In the genomic region with DNA sequence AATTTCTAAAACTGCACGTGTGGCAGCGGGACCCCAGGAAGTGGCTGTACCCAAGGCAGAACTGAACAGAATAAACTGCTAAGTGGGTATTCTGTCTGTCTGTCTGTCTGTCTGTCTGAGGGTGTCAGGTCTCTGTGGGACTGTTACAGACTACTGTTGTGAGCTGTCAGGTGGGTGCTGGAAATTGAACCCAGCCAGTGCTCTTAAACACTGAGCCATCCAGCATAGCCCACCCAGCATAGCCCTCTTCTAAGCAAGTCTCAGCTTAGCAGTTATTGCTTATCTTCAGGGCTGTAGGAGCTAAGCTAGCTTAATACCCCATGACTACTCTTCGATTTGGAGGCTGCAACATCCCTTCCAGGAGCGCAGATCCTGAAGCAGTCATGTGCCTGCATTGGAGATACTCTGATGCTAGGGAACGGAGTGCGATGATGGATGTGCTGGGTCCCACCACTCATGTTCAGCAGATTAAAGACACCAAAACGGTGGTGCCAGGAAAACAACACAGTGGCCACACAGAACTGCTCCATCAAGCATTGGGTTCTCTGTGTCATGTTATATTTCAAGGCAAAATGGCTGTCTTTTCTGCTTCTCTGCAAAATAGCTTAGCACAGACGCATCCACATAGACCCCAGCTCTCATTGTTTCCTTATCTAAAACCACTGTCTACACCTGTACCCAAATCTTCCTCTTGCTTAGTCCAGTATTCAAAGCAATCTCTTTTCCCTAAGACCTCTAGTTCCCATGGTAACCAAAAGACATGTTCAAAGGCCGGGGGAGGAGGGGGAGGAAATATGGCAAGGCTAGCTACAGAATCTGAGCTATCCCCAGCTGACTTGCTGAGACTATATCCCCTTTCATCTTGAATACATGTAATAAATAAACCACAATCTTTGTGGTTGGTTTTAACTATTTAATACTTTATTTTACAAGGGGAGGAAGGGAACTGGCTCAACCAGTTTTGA, we compare ENCODE assay signal across 12 mouse cellular contexts. TPM values are rescaled to one million over a fixed set of nuclear protein-coding genes. Genes with fewer than 3 reads are reported as not detected.
DNase-seq lines count a peak whose midpoint lies in the region; ATAC-seq lines count a peak whose summit lies in the region.
"Had no signal": no experiment of that assay in that cellular context is flagged by ENCODE, and none has a peak within 500 bp of the region (broad histone marks: within the 10 kb centered on the region; RNA-seq: fewer than 3 reads in every experiment).

No protein-coding gene starts in this region.

- peak; percentile 23 to 26 for DNase-seq in cerebellum, postnatal 14 days
- no peak for DNase-seq in cerebellum, adult 9-11 months
- DNase-seq in left cerebral cortex, adult 18-20 months (ENCODE audit: low spot score in 2 of 2): peak; percentile 41 to 57
- DNase-seq in left cerebral cortex, postnatal 10 days (ENCODE audit: extremely low spot score in 1 of 2, low spot score in 2 of 2): no peak
- DNase-seq in hindbrain, embryonic 10.5 days (ENCODE audit: low spot score): no peak
- peak; percentile 81 for DNase-seq in midbrain, embryonic 14.5 days
- no peak for DNase-seq in gastrocnemius, postnatal 4 days (ENCODE audit: low spot score in 2 of 2)
- DNase-seq: adrenal gland, postnatal 25 days; kidney, adult 8-10 months; lung, adult 2 months; thymus, postnatal 25 days had no signal

- peak overlapping the region; percentile 35; the same call in 1 of the 2 replicates for H3K4me2 ChIP-seq in midbrain, embryonic 14.5 days (ENCODE audit: low read length)
- H3K4me2 ChIP-seq in intestine, embryonic 16.5 days (ENCODE audit: low read depth, low read length): no peak overlapping the region

- no peaks in the 10 kb centered on the region for H3K9me3 ChIP-seq in hindbrain, embryonic 10.5 days
- H3K9me3 ChIP-seq in midbrain, embryonic 14.5 days (ENCODE audit: control insufficient read depth, low read length): no peaks in the 10 kb centered on the region
- H3K9me3 ChIP-seq in intestine, embryonic 16.5 days (ENCODE audit: control insufficient read depth, low read length): no peaks in the 10 kb centered on the region

- peak overlapping the region; percentile 79 for H3K27ac ChIP-seq in hindbrain, embryonic 10.5 days
- H3K27ac ChIP-seq in midbrain, embryonic 14.5 days (replicated peaks; ENCODE audit: low read depth, low read length): peak overlapping the region; percentile 85
- H3K27ac ChIP-seq in intestine, embryonic 16.5 days (ENCODE audit: low read length): no peak overlapping the region

- H3K36me3 ChIP-seq in hindbrain, embryonic 10.5 days: no peaks in the 10 kb centered on the region
- no peaks in the 10 kb centered on the region for H3K36me3 ChIP-seq in midbrain, embryonic 14.5 days (ENCODE audit: control insufficient read depth, insufficient read depth, low read length)
- H3K36me3 ChIP-seq in intestine, embryonic 16.5 days (ENCODE audit: control insufficient read depth, insufficient read depth, low read length): no peaks in the 10 kb centered on the region

- intact Hi-C loops in left cerebral cortex, postnatal 10 days (cut with DNase I): no loop called here

- peaks cover 34% of the 10 kb centered on the region for H3K4me1 ChIP-seq in hindbrain, embryonic 10.5 days (replicated peaks)
- H3K4me1 ChIP-seq in midbrain, embryonic 14.5 days (ENCODE audit: control insufficient read depth, insufficient read depth, low read length): peaks cover 24% of the 10 kb centered on the region
- H3K4me1 ChIP-seq in intestine, embryonic 16.5 days (ENCODE audit: control insufficient read depth, insufficient read depth, low read length): no peaks in the 10 kb centered on the region

- no peak overlapping the region for H3K4me3 ChIP-seq in hindbrain, embryonic 10.5 days
- H3K4me3 ChIP-seq in midbrain, embryonic 14.5 days (replicated peaks; ENCODE audit: low read depth, low read length): no peak overlapping the region
- H3K4me3 ChIP-seq in intestine, embryonic 16.5 days (ENCODE audit: low read length): no peak overlapping the region

- H3K9ac ChIP-seq in midbrain, embryonic 14.5 days (replicated peaks; ENCODE audit: low read length): no peak overlapping the region
- H3K9ac ChIP-seq in intestine, embryonic 16.5 days (ENCODE audit: low read depth, low read length): no peak overlapping the region

- H3K27me3 ChIP-seq in hindbrain, embryonic 10.5 days (ENCODE audit: insufficient read depth, poor library complexity, severe bottlenecking): no peaks in the 10 kb centered on the region
- no peaks in the 10 kb centered on the region for H3K27me3 ChIP-seq in midbrain, embryonic 14.5 days (ENCODE audit: control insufficient read depth, insufficient read depth, low read length)
- no peaks in the 10 kb centered on the region for H3K27me3 ChIP-seq in intestine, embryonic 16.5 days (replicated peaks; ENCODE audit: control insufficient read depth, insufficient read depth, low read length)

- peak; percentile 72 for ATAC-seq in midbrain, embryonic 14.5 days (ENCODE audit: low FRiP score, low TSS enrichment)
- ATAC-seq in intestine, embryonic 16.5 days: no peak

- 83% methylated on average over 9 of the region's 9 CpGs for WGBS in hindbrain, embryonic 10.5 days
- 52% methylated on average over 9 of the region's 9 CpGs for WGBS in midbrain, embryonic 14.5 days
- WGBS in intestine, embryonic 16.5 days: 72% methylated on average over 9 of the region's 9 CpGs

RNA-seq across cellular contexts. Expression of a gene that starts 10.3 kb away (rescaled TPM):
- total RNA-seq in left cerebral cortex, adult 18-20 months (2021): 100 to 1,000 TPM; 250 to 271 TPM
- total RNA-seq in left cerebral cortex, postnatal 10 days (2021): 100 to 1,000 TPM; 486 to 524 TPM
- 4.9 and 5.1 TPM in 2 replicates for polyA plus RNA-seq in hindbrain, embryonic 10.5 days (2016; fragmentation: Nextera tagmentation; extraction: Ambion mirVana)
- 30.3 and 38.3 TPM in 2 replicates for polyA plus RNA-seq in midbrain, embryonic 14.5 days (2014; fragmentation: Nextera tagmentation; extraction: Ambion mirVana)
- 1.7 and 2.0 TPM in 2 replicates for polyA plus RNA-seq in intestine, embryonic 16.5 days (2015; fragmentation: Nextera tagmentation; extraction: Ambion mirVana)
- 10 to 100 TPM in 1 of 2 experiments, 1 to 10 TPM in 1; 9.4 to 10.2 TPM for total RNA-seq in gastrocnemius, postnatal 4 days (2021)

RNA-seq across cellular contexts. Expression of a gene that starts 40.6 kb away (rescaled TPM):
- under 1 TPM in 1 of 2 experiments, not detected in 1; 0.37 TPM for total RNA-seq in left cerebral cortex, adult 18-20 months (2021)
- total RNA-seq in left cerebral cortex, postnatal 10 days (2021): not detected
- polyA plus RNA-seq in hindbrain, embryonic 10.5 days (2016; fragmentation: Nextera tagmentation; extraction: Ambion mirVana): 5.3 and 7.1 TPM in 2 replicates
- 0.58 and 0.89 TPM in 2 replicates for polyA plus RNA-seq in midbrain, embryonic 14.5 days (2014; fragmentation: Nextera tagmentation; extraction: Ambion mirVana)
- polyA plus RNA-seq in intestine, embryonic 16.5 days (2015; fragmentation: Nextera tagmentation; extraction: Ambion mirVana): 57.7 and 66.6 TPM in 2 replicates
- 1 to 10 TPM; 1.1 to 1.6 TPM for total RNA-seq in gastrocnemius, postnatal 4 days (2021)

RNA-seq across cellular contexts. Expression of a gene that starts 57.8 kb away (rescaled TPM):
- 1 to 10 TPM; 4.7 to 5.4 TPM for total RNA-seq in left cerebral cortex, adult 18-20 months (2021)
- total RNA-seq in left cerebral cortex, postnatal 10 days (2021): 1 to 10 TPM; 4.8 to 5.2 TPM
- polyA plus RNA-seq in hindbrain, embryonic 10.5 days (2016; fragmentation: Nextera tagmentation; extraction: Ambion mirVana): 25.3 and 26.9 TPM in 2 replicates
- polyA plus RNA-seq in midbrain, embryonic 14.5 days (2014; fragmentation: Nextera tagmentation; extraction: Ambion mirVana): 20.1 and 21.8 TPM in 2 replicates
- 15.6 and 16.4 TPM in 2 replicates for polyA plus RNA-seq in intestine, embryonic 16.5 days (2015; fragmentation: Nextera tagmentation; extraction: Ambion mirVana)
- 1 to 10 TPM; 7.7 to 8.1 TPM for total RNA-seq in gastrocnemius, postnatal 4 days (2021)

Comparison
In these comparisons a context has a peak if more than half of its experiments do, and no peak if none do; other contexts are left out.
1. DNase-seq: peak in cerebellum, postnatal 14 days (2 of 2), left cerebral cortex, adult 18-20 months (2 of 2) and midbrain, embryonic 14.5 days (single experiment); none in cerebellum, adult 9-11 months (single experiment), left cerebral cortex, postnatal 10 days (0 of 2), hindbrain, embryonic 10.5 days (single experiment) and gastrocnemius, postnatal 4 days (0 of 2).
2. RNA of a gene that starts 10.3 kb away (total RNA-seq): 486 to 524 TPM in left cerebral cortex, postnatal 10 days and 250 to 271 TPM in left cerebral cortex, adult 18-20 months; 9.4 to 10.2 TPM in gastrocnemius, postnatal 4 days; every median in the first group is over 10 times any median in the second.